Mouse (Mus musculus) heart, embryonic 15.5 days (tissue): ENCODE measurements at regions not wholly inside any gene's neighbourhood (a gene's known extent, or its start where the extent isn't known, plus 50 kb on each side); places are given as distances from the start of the nearest gene placed in this dataset.

Experiments used
- ATAC-seq: fragments of 200-750 bp; cut with Nextera tagmentation; replicated peaks from 2 replicates; pipeline ENCODE4 v1.8.0; 2017; ENCODE audit warnings: low read depth, moderate TSS enrichment; ENCODE audit not compliant: insufficient number of reproducible peaks, insufficient read depth, low FRiP score
- H3K27ac ChIP-seq: fragments of 300-500 bp; sonication (generic); 2 replicates; pipeline ENCODE4 v1.5.1; 2015; ENCODE audit warnings: mild to moderate bottlenecking, inconsistent platforms
- H3K27me3 ChIP-seq: fragments of 300-500 bp; sonication (generic); 2 replicates; pipeline ENCODE4 v1.6.1; 2015; ENCODE audit warnings: inconsistent platforms
- H3K36me3 ChIP-seq: fragments of 300-500 bp; sonication (generic); 2 replicates; pipeline ENCODE4 v1.6.1; 2015; ENCODE audit warnings: mild to moderate bottlenecking, inconsistent platforms
- H3K4me1 ChIP-seq: fragments of 300-500 bp; sonication (generic); replicated peaks from 2 replicates; pipeline ENCODE4 v1.6.1; 2015; ENCODE audit warnings: inconsistent platforms
- H3K4me2 ChIP-seq: fragments of 300-500 bp; sonication (generic); 2 replicates; pipeline ENCODE4 v1.6.1; 2015; ENCODE audit warnings: inconsistent platforms, mild to moderate bottlenecking, moderate library complexity
- H3K4me3 ChIP-seq: fragments of 300-500 bp; sonication (generic); 2 replicates; pipeline ENCODE4 v1.5.1; 2015; ENCODE audit warnings: mild to moderate bottlenecking, inconsistent platforms
- H3K9ac ChIP-seq: fragments of 300-500 bp; sonication (generic); 2 replicates; pipeline ENCODE4 v1.6.1; 2015; ENCODE audit warnings: mild to moderate bottlenecking, inconsistent platforms
- H3K9me3 ChIP-seq: fragments of 300-500 bp; sonication (generic); replicated peaks from 2 replicates; pipeline ENCODE4 v1.6.1; 2016; ENCODE audit warnings: inconsistent platforms
- WGBS: fragments of 180-500 bp; shearing (Covaris S2); methylation state at CpG from one replicate; pipeline ENCODE4 v1.1.7; 2015; ENCODE audit warnings: mixed read lengths; 5-methylcytosine and 5-hydroxymethylcytosine counted together

DNA sequence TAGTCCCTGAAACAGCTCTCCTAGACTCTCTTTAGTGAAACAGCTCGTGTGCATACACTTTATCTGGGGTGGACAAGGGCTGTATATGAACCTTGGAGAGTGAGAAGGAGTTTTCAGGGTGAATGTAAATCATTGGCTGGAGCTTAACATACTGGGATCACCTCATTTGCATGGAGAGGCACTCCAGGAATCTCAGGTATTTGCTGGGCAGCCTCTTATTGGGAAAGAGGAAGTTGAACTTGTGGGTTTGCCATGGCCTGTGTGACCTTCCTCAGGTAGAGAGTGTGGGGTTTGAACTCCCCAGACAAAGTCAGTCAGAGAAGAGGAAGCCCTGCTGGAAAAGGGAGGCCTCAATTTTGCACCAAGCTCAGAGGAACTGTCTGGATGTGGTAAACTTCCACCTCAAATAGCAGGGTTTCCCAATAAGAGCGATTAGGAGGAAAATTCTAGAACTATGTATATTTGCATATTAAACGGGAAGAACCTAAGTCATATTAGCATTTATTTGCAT, 177.3 kb downstream of the Ktn1 start:
- H3K4me3 ChIP-seq: no peak overlapping the region
- H3K9me3 ChIP-seq: no peaks in the 10 kb centered on the region
- H3K4me2 ChIP-seq: no peak overlapping the region
- ATAC-seq: no peak
- H3K27ac ChIP-seq: no peak overlapping the region
- no peaks in the 10 kb centered on the region for H3K36me3 ChIP-seq
- WGBS: 67% methylated on average over 3 of the region's 3 CpGs
- no peaks in the 10 kb centered on the region for H3K27me3 ChIP-seq
- H3K9ac ChIP-seq: no peak overlapping the region
- no peaks in the 10 kb centered on the region for H3K4me1 ChIP-seq

DNA sequence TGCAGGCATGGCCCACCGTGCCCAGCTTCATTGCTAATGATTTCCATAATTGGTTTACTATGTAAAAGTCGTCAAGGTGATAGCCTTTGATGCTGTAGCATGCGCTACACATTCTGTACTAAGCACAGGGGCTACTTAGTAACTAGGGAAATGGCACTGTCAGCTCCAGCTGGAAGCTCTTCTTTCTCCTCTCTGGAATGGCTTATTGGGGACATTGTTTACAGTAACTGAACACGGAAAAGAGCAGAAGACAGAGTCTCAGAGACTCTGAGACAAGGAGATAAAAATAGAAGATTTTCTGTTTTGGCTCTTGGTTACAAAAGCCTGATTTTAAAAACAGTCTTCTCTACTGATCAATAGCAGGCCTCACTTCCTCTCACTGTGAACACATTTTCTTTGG, 178.3 kb downstream of the Ktn1 start:
- Histone ChIP-seq H3K4me3 (no peak overlapping the region), H3K4me1 (no peaks in the 10 kb centered on the region), H3K4me2 (no peak overlapping the region), H3K27ac (no peak overlapping the region), H3K9me3 (no peaks in the 10 kb centered on the region), H3K27me3 (no peaks in the 10 kb centered on the region), H3K9ac (no peak overlapping the region), H3K36me3 (no peaks in the 10 kb centered on the region)
- 65% methylated on average over 4 of the region's 4 CpGs for WGBS
- ATAC-seq: no peak

DNA sequence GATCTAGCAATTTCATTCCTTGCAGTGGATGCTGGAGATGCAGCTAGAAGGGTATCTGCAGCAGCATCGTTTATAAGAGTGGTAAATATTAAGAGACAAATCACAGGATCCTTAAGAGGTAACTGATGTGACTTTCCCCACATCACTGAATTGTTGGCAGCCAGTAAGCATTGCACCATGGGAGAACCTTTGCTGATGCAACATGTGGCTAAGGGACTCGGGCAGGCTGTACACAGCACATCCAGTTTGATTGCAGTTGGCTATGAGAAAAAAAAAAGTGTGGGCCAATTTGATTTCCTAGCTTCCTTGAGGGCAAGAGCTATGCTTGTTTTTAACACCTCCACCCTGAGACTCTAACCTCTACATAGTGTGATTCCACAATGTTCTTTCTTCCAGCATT, 179.4 kb downstream of the Ktn1 start:
- Histone ChIP-seq H3K4me1 (no peaks in the 10 kb centered on the region), H3K27ac (no peak overlapping the region), H3K4me3 (no peak overlapping the region), H3K9ac (no peak overlapping the region), H3K27me3 (no peaks in the 10 kb centered on the region), H3K9me3 (no peaks in the 10 kb centered on the region), H3K4me2 (no peak overlapping the region), H3K36me3 (no peaks in the 10 kb centered on the region)
- 79% methylated on average over 2 of the region's 2 CpGs for WGBS
- ATAC-seq: no peak

DNA sequence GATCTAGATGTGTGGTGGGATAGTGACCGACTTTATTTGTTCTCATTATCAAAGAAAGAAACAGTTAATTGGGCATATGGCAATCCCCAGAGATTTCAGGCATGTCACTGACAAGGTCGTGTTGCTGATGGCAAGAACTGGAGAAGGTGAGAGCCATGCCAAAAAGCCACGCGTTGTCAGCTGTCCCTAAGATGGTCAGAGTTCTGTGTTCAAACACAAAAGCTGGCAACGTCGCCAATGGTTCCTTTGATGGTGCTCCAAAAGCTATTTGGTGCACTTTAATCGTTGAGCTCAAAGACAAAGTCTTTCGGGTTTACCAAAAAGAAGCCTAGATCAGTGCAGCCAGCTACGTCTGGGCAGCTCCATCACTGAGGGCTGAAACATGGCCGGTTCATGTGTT, 185.4 kb downstream of the Ktn1 start:
- no peaks in the 10 kb centered on the region for H3K4me1 ChIP-seq
- WGBS: 76% methylated on average over 10 of the region's 10 CpGs
- no peaks in the 10 kb centered on the region for H3K9me3 ChIP-seq
- H3K27ac ChIP-seq: no peak overlapping the region
- H3K4me3 ChIP-seq: no peak overlapping the region
- H3K9ac ChIP-seq: no peak overlapping the region
- H3K27me3 ChIP-seq: no peaks in the 10 kb centered on the region
- H3K4me2 ChIP-seq: no peak overlapping the region
- no peaks in the 10 kb centered on the region for H3K36me3 ChIP-seq
- no peak for ATAC-seq

DNA sequence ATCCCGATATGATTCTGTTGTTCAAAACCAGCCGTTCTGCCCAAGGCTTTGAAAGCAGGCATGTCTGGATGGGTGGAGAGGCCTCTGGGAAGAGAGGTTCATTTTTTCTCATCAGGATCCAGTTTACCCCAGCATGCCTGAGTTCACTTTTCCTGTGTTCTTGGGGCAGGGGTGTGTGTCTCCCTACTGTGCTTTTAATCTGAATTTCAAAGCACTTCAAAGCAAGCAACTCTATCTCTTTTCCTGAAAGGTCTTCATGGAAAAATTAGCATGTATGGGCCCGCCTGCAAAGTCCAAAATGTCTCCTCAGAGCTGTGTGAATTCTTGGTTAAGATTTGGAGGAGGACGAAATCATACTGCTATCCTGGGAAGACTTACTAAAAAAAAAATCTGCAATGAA, 187.2 kb downstream of the Ktn1 start:
- Histone ChIP-seq H3K27me3 (no peaks in the 10 kb centered on the region), H3K4me2 (no peak overlapping the region), H3K27ac (no peak overlapping the region), H3K4me3 (no peak overlapping the region), H3K9ac (no peak overlapping the region), H3K9me3 (no peaks in the 10 kb centered on the region), H3K4me1 (no peaks in the 10 kb centered on the region), H3K36me3 (no peaks in the 10 kb centered on the region)
- no peak for ATAC-seq
- 67% methylated on average over 4 of the region's 4 CpGs for WGBS

DNA sequence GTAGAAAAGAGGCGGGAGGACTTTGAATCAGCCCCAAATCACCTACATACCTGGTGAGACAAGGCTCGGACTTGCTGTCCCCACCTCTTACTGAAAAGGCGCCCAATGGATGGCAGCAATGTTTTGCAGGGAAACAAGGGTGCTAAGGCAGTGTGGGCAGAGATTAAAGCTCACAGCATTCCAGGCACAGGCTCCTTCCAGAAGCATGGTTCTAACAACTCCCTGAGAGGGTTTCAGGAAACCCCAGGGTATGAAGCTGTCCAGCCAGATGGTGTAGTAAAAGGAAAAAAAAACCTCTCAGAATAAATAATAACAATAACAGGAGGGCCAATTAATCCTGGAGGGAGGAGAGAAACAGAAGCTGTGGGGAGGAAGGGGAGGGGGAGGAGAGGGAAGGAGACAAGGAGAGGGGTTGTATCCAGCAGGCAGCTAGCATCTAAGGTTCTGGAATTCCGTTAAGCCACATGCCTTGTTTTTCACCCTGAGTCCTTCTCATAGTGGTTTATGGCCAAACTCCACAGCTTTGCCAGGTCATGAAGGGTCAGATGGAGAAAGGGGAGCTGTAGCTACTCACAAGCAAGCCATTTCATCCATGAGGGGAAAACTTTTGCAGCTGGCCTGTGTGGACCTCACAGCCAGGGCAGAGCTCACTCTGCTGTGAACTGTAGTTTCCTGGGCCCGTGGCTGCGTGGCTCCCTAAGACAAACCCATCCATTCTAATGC, 191.4 kb downstream of the Ktn1 start:
- ATAC-seq: no peak
- H3K27me3 ChIP-seq: no peaks in the 10 kb centered on the region
- H3K36me3 ChIP-seq: no peaks in the 10 kb centered on the region
- H3K9ac ChIP-seq: no peak overlapping the region
- H3K27ac ChIP-seq: no peak overlapping the region
- no peaks in the 10 kb centered on the region for H3K9me3 ChIP-seq
- H3K4me2 ChIP-seq: no peak overlapping the region
- 68% methylated on average over 6 of the region's 6 CpGs for WGBS
- H3K4me1 ChIP-seq: no peaks in the 10 kb centered on the region
- H3K4me3 ChIP-seq: no peak overlapping the region

DNA sequence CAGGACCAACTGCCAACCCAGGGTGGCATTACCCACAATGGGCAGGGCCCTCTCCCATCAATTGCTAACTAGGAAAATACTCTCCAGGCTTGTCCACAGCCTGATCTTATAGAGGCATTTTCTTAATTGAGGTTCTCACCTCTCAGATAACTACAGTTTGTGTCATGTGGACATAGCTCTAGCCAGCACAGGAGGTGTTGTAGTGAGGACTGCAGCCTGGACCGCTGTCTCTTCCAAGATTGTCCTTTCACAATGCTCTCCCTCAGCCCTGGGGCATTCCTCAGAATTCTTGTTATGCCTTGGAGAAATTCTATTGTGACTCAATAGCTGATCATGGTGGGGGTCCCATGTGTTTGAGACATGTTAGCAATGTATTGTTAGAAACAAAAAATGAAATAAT, 196.1 kb downstream of the Ktn1 start:
- no peak for ATAC-seq

DNA sequence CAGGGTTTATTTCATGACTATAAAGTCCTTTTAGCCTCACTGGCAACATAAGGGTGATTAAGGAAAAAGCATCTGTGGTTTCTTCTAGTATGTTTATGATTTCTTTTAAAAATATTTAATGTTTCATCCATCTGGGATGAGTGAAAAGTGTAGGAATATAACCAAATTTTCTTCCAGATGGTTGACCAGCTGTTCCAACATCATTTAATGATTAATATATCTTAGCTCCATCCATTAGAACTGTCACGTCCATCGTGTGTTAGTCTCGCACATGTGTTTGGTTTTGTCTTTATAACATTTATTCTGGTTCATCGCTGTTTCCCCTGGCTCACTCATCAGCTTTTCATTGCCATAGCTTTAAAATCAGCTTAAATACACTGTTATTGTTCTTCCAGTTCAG, 200.6 kb downstream of the Ktn1 start:
- no peak for ATAC-seq
- 87% methylated on average over 4 of the region's 4 CpGs for WGBS

More for the DNA sequence above, 196.1 kb downstream of the Ktn1 start:
- no peak overlapping the region for H3K9ac ChIP-seq
- no peak overlapping the region for H3K4me2 ChIP-seq
- H3K4me1 ChIP-seq: no peaks in the 10 kb centered on the region
- 83% methylated on average over 1 of the region's 1 CpGs for WGBS
- no peaks in the 10 kb centered on the region for H3K36me3 ChIP-seq
- H3K27ac ChIP-seq: no peak overlapping the region
- H3K4me3 ChIP-seq: no peak overlapping the region
- H3K9me3 ChIP-seq: no peaks in the 10 kb centered on the region
- no peaks in the 10 kb centered on the region for H3K27me3 ChIP-seq

DNA sequence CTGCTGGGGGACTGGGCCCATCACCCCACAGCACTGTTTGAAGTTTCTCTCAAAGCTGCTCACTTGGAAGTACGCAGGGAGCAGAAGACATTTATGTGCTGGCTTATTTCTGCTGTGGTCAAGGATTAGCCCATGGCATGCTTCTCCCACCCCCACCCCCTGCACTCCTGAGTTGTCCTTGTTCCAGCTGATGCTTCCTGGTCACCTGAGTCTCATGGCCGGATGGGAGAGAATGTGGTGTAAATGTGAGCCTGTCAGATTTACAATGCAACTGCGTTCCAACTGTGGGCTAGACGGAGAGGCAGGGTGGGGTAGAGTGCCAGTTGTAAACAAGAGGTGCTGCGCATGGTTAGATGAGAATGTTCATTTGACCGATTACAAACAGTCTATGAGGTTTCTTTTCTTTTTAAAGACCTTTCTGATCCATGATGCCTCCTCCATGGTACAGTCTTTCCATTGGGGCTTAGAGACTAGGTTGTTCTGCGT, 208.1 kb downstream of the Ktn1 start:
- Histone ChIP-seq H3K4me1 (no peaks in the 10 kb centered on the region), H3K27me3 (no peaks in the 10 kb centered on the region)
- WGBS: 64% methylated on average over 7 of the region's 7 CpGs

More for the DNA sequence above, 200.6 kb downstream of the Ktn1 start:
- H3K27ac ChIP-seq: no peak overlapping the region
- H3K9ac ChIP-seq: no peak overlapping the region
- H3K36me3 ChIP-seq: no peaks in the 10 kb centered on the region
- no peak overlapping the region for H3K4me3 ChIP-seq
- no peaks in the 10 kb centered on the region for H3K9me3 ChIP-seq
- H3K4me2 ChIP-seq: no peak overlapping the region
- H3K27me3 ChIP-seq: no peaks in the 10 kb centered on the region
- H3K4me1 ChIP-seq: no peaks in the 10 kb centered on the region

DNA sequence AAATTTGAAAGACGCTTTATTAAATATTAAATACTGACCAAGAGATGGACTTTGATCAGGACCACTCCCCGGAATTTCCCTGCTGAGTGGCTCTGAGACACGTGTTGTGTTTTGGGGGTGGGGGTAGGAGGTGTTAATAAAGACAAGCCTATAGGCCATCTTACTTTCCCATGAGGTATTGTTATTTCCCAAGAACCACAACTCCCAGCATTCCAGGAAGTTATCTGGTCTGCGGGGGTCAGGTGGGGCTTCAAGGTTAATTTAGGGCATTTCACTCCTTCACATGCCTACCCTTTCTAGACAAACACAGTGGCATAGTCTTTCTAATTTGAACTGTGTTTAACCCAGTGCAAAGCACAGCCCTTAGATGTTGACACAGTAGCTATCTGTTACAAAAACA, 209.0 kb downstream of the Ktn1 start:
- H3K4me2 ChIP-seq: no peak overlapping the region
- ATAC-seq: no peak
- WGBS: 78% methylated on average over 4 of the region's 4 CpGs
- H3K27me3 ChIP-seq: no peaks in the 10 kb centered on the region
- no peaks in the 10 kb centered on the region for H3K4me1 ChIP-seq
- H3K27ac ChIP-seq: no peak overlapping the region
- H3K4me3 ChIP-seq: no peak overlapping the region
- no peak overlapping the region for H3K9ac ChIP-seq
- no peaks in the 10 kb centered on the region for H3K9me3 ChIP-seq
- H3K36me3 ChIP-seq: no peaks in the 10 kb centered on the region

More for the DNA sequence above, 208.1 kb downstream of the Ktn1 start:
- H3K9ac ChIP-seq: no peak overlapping the region
- ATAC-seq: no peak
- no peaks in the 10 kb centered on the region for H3K36me3 ChIP-seq
- no peak overlapping the region for H3K4me2 ChIP-seq
- no peak overlapping the region for H3K4me3 ChIP-seq
- H3K27ac ChIP-seq: no peak overlapping the region
- no peaks in the 10 kb centered on the region for H3K9me3 ChIP-seq

DNA sequence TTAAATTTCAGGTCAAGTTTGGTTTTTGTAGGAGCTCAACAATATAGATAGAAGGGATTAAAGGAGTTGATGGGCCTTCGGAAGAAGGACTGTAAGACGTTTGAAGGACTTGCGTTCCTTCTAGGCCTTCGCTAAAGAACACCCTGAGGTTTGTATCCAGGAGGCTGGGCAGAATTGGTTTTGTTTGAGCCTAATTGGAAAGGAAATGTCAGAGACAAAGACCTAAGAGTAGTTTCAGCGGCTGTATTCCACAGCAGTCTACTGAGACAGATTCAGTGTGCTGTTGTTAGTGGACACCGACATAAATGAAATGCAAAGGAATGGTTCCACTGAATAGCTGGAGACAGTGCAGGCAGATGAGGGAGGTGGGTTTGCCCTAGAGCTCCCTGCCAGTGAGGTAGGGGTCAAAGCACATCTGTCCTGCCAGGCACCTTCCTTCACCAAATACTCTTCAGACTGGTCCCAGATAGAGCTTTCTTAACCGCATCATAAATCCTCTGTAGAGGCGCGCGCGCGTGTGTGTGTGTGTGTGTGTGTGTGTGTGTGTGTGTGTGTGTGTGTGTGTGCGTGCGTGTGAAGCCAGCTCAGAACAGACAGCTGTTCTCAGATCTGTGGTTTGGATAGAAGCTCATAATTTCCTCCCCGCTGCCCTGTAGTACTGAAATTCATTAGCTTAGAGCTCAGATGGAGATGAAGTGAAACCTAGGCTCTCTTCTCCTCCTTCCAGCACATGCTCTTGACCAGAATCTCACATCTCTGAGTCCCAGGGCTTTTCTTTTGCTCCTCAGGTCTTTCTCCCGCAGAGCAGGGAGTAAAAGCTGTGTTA, 209.7 kb downstream of the Ktn1 start:
- H3K9ac ChIP-seq: no peak overlapping the region
- H3K36me3 ChIP-seq: no peaks in the 10 kb centered on the region
- no peak for ATAC-seq

More for the DNA sequence above, 209.7 kb downstream of the Ktn1 start:
- 74% methylated on average over 16 of the region's 16 CpGs for WGBS
- Histone ChIP-seq H3K27ac (no peak overlapping the region), H3K4me3 (no peak overlapping the region), H3K9me3 (no peaks in the 10 kb centered on the region), H3K4me2 (no peak overlapping the region), H3K27me3 (no peaks in the 10 kb centered on the region), H3K4me1 (no peaks in the 10 kb centered on the region)
